ENCODE assay signal across 17 mouse cellular contexts in the genomic region with DNA sequence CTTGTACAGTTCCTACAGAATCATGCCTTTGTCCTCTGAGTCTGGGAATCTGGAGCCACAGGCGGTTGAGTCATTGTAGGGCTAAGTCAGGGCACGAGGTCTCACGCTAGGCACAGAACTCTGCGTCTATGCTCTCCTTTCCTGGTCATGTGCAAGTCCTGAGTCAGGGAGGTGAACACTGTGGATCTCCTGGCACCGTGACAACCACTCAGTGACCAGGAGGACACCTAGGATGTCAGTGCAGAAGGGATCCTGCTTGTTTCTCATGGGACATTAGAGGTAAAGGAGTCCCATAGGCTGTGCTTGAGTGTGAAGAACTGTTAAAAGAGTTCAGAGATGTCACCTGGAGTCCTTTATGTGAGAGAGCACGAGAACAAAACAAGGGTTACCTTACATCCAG. TPM values are rescaled to one million over a fixed set of nuclear protein-coding genes. Genes with fewer than 3 reads are reported as not detected.
"Had no signal": no experiment of that assay in that cellular context is flagged by ENCODE, and none has a peak within 500 bp of the region (broad histone marks: within the 10 kb centered on the region; RNA-seq: fewer than 3 reads in every experiment).

No protein-coding gene starts in this region.

- H3K4me3 ChIP-seq: kidney, embryonic 15.5 days; limb, embryonic 13.5 days; midbrain, embryonic 10.5 days; myocyte; neural tube, embryonic 15.5 days had no signal

- H3K9ac ChIP-seq: kidney, embryonic 15.5 days; limb, embryonic 13.5 days; neural tube, embryonic 15.5 days had no signal

- ATAC-seq: intestine, embryonic 16.5 days; lung, postnatal 0 days had no signal

- H3K9me3 ChIP-seq: limb, embryonic 13.5 days; midbrain, embryonic 10.5 days; neural tube, embryonic 15.5 days had no signal

- H3K27me3 ChIP-seq: kidney, embryonic 15.5 days; limb, embryonic 13.5 days; neural tube, embryonic 15.5 days had no signal

- H3K27ac ChIP-seq: kidney, embryonic 15.5 days; limb, embryonic 13.5 days; neural tube, embryonic 15.5 days had no signal

- H3K4me2 ChIP-seq: kidney, embryonic 15.5 days; limb, embryonic 13.5 days; neural tube, embryonic 15.5 days had no signal

- DNase-seq: kidney, adult 2 months; kidney, postnatal 14 days; left cerebral cortex, postnatal 4 days; lung, adult 2 months; lung, postnatal 36 days; midbrain, embryonic 14.5 days; right cerebral cortex, adult 18-20 months; right cerebral cortex, postnatal 25 days had no signal

- H3K36me3 ChIP-seq: kidney, embryonic 15.5 days; limb, embryonic 13.5 days; midbrain, embryonic 10.5 days; neural tube, embryonic 15.5 days had no signal

RNA-seq across cellular contexts. Expression of gene Lipc, which starts 26.8 kb away (rescaled TPM):
- total RNA-seq: left cerebral cortex, adult 18-20 months; left cerebral cortex, postnatal 4 days had no signal
- polyA plus RNA-seq: limb, embryonic 13.5 days; midbrain, embryonic 10.5 days; midbrain, embryonic 14.5 days; neural tube, embryonic 11.5 days had no signal
